Mouse (Mus musculus): Measurements from ENCODE around the gene Soat2. TPM values are rescaled to one million over a fixed set of nuclear protein-coding genes. Genes with fewer than 3 reads are reported as not detected.

Gene Soat2
- total RNA-seq (2014; rRNA removed) (0.61 TPM in 1 of 2 replicates, not detected in the other), polyA plus RNA-seq (2015; fragmentation: Nextera tagmentation; extraction: Ambion mirVana) (0.06 and 0.12 TPM in 2 replicates)

DNA sequence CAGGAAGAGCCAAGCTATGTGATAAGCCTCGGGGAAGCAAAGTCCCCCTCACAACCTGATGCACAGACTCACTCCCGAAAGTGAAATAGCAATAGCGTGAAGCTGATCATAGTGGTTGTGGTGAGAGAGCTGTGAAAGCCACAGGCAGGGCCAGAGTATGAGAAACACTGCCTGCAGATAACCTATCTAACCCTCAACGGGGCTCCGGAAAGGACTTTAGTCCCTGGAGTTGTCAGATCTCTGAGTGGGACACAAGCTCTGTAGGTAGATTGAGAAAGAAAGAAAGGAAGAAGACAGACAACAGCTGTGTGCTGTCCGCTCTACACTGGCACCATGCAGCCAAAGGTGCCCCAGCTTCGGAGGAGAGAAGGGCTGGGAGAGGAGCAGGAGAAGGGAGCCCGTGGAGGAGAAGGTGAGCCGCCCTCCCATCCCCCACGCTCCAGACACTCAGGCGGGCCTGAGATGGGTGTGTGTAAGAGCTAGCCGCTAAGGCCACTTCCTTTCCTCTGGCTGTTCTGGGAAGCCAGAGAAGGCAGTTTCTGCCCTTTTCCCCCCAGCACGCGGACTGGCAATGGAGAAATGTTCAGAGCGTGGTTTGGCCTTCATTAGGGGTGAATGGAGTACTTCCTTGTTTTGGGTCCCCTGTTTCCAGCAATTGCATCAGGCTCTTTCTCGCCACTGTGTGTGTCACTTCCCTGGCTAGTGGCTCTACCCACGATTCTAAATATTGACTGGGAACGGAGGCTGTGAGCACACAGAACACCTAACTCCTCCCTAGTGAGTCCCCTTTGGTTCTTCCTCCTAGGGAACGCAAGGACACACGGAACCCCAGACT is at the start of gene Soat2:
Gene Soat2 (plus strand): TSS at position 226 of the 835 bp plus-strand sequence.
- H3K27me3 ChIP-seq (ENCODE audit: insufficient read depth, low read length): peaks cover 6% of the 10 kb centered on the region; the same call in 1 of the 2 replicates
- no peak within 1 kb of the TSS for H3K4me3 ChIP-seq (ENCODE audit: low read depth, low read length)
- ATAC-seq (ENCODE audit: low FRiP score) (no peak), DNase-seq (ENCODE audit: low spot score) (no peak)
- no peaks in the 10 kb centered on the region for H3K9me3 ChIP-seq (ENCODE audit: low read length)
- no peaks in the 10 kb centered on the region for H3K4me1 ChIP-seq (ENCODE audit: insufficient read depth, low read length)
- H3K9ac ChIP-seq (replicated peaks; ENCODE audit: low read length, poor library complexity, severe bottlenecking): no peak within 1 kb of the TSS
- H3K36me3 ChIP-seq (ENCODE audit: insufficient read depth, low read length): no peaks in the 10 kb centered on the region
- no peak within 1 kb of the TSS for H3K4me2 ChIP-seq (ENCODE audit: low read depth, low read length, poor library complexity, severe bottlenecking)
- no peak within 1 kb of the TSS for H3K27ac ChIP-seq (ENCODE audit: low read depth, low read length)
- 64% methylated on average over 19 of the region's 20 CpGs for whole genome bisulfite sequencing
- no peak for TF ChIP-seq CTCF (IDR thresholded peaks at IDR 0.05)

- peaks cover 6% of the 10 kb centered on the region; the same call in 1 of the 2 replicates for H3K4me1 ChIP-seq (ENCODE audit: insufficient read depth, low read length)
- ATAC-seq (ENCODE audit: low FRiP score): no peak
- DNase-seq (ENCODE audit: low spot score): no peak
- no peak; the same call in 1 of the 2 replicates for TF ChIP-seq CTCF (IDR thresholded peaks at IDR 0.05)
- 36% methylated on average over 10 of the region's 10 CpGs for WGBS
- H3K9me3 ChIP-seq (ENCODE audit: low read length): no peaks in the 10 kb centered on the region
- peak overlapping the region; percentile 49; the same call in 1 of the 2 replicates for H3K4me3 ChIP-seq (ENCODE audit: low read depth, low read length)
- H3K4me2 ChIP-seq (ENCODE audit: low read depth, low read length, poor library complexity, severe bottlenecking): peak overlapping the region; percentile 92
- H3K9ac ChIP-seq (replicated peaks; ENCODE audit: low read length, poor library complexity, severe bottlenecking): peak overlapping the region; percentile 55; the same call in 1 of the 2 replicates
- peaks cover under 1% of the 10 kb centered on the region for H3K36me3 ChIP-seq (ENCODE audit: insufficient read depth, low read length)
- H3K27ac ChIP-seq (ENCODE audit: low read depth, low read length): no peak overlapping the region
- H3K27me3 ChIP-seq (ENCODE audit: insufficient read depth, low read length): peaks cover 5% of the 10 kb centered on the region; the same call in 1 of the 2 replicates
Observed at GRCm38 (mm10) chr15:102100996-102101671, 49.2 kb upstream of the Soat2 start.

GRCm38 (mm10) chr15:102101672-102102541 is 48.4 kb upstream of the Soat2 start:
- H3K4me2 ChIP-seq (ENCODE audit: low read depth, low read length, poor library complexity, severe bottlenecking): 0 out of 2 replicates have a peak overlapping the region, but pooled peaks have one; percentile 12
- H3K4me1 ChIP-seq (ENCODE audit: insufficient read depth, low read length): peaks cover 6% of the 10 kb centered on the region; the same call in 1 of the 2 replicates
- H3K9me3 ChIP-seq (ENCODE audit: low read length): no peaks in the 10 kb centered on the region
- 32% methylated on average over 11 of the region's 11 CpGs for WGBS
- no peak for TF ChIP-seq CTCF (IDR thresholded peaks at IDR 0.05)
- H3K9ac ChIP-seq (replicated peaks; ENCODE audit: low read length, poor library complexity, severe bottlenecking): no peak overlapping the region
- peaks cover 5% of the 10 kb centered on the region; the same call in 1 of the 2 replicates for H3K27me3 ChIP-seq (ENCODE audit: insufficient read depth, low read length)
- H3K36me3 ChIP-seq (ENCODE audit: insufficient read depth, low read length): no peaks in the 10 kb centered on the region
- H3K4me3 ChIP-seq (ENCODE audit: low read depth, low read length): no peak overlapping the region
- peak overlapping the region; percentile 39; the same call in 1 of the 2 replicates for H3K27ac ChIP-seq (ENCODE audit: low read depth, low read length)
- DNase-seq (ENCODE audit: low spot score) (no peak), ATAC-seq (ENCODE audit: low FRiP score) (no peak)

- 31% methylated on average over 6 of the region's 6 CpGs for WGBS
- ATAC-seq (ENCODE audit: low FRiP score) (no peak), DNase-seq (ENCODE audit: low spot score) (no peak)
- peak overlapping the region; percentile 18 for H3K4me3 ChIP-seq (ENCODE audit: low read depth, low read length)
- H3K9ac ChIP-seq (replicated peaks; ENCODE audit: low read length, poor library complexity, severe bottlenecking): peak overlapping the region; percentile 36; the same call in 1 of the 2 replicates
- no peaks in the 10 kb centered on the region for H3K9me3 ChIP-seq (ENCODE audit: low read length)
- no peaks in the 10 kb centered on the region for H3K36me3 ChIP-seq (ENCODE audit: insufficient read depth, low read length)
- H3K27ac ChIP-seq (ENCODE audit: low read depth, low read length): peak overlapping the region; percentile 39
- H3K4me1 ChIP-seq (ENCODE audit: insufficient read depth, low read length): peaks cover 6% of the 10 kb centered on the region; the same call in 1 of the 2 replicates
- peaks cover 5% of the 10 kb centered on the region; the same call in 1 of the 2 replicates for H3K27me3 ChIP-seq (ENCODE audit: insufficient read depth, low read length)
- TF ChIP-seq CTCF (IDR thresholded peaks at IDR 0.05): no peak
- peak overlapping the region; percentile 18; the same call in 1 of the 2 replicates for H3K4me2 ChIP-seq (ENCODE audit: low read depth, low read length, poor library complexity, severe bottlenecking)
Observed at GRCm38 (mm10) chr15:102102548-102103121, 47.7 kb upstream of the Soat2 start.

All from midbrain, postnatal 0 days (tissue).